Mouse (Mus musculus): ENCODE measurements around the gene Cyp2f2. TPM values are rescaled to one million over a fixed set of nuclear protein-coding genes. Genes with fewer than 3 reads are reported as not detected.

The Cyp2f2 gene
- total and polyA plus RNA-seq, 2 experiments from 2014 or later: 0.39 to 0.55 TPM

DNA sequence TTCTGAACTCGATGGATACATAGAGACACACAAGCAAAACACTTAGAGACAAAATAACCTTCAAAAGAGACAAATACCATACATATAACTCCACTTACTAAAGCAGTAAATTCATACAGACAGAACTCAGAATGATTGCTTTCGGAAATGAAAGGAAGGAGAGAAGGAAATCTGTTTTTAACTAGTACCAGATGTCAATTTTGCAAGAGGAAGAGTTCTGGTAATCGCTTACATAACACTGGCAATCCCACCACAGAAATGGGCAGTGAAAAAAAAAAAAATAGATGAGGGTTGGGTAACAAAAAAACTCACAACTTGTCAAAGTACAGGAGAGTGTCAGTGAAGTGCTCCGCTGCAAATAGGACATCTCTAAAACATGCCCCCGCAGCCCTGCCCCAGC is 14.8 kb upstream of the Cyp2f2 start:
- no peak overlapping the region for H3K4me2 ChIP-seq (ENCODE audit: low read depth, low read length, poor library complexity, severe bottlenecking)
- H3K27ac ChIP-seq (ENCODE audit: low read depth, low read length): no peak overlapping the region
- no peak overlapping the region for H3K9ac ChIP-seq (replicated peaks; ENCODE audit: low read length, poor library complexity, severe bottlenecking)
- H3K4me3 ChIP-seq (ENCODE audit: low read depth, low read length): no peak overlapping the region
- no peak for TF ChIP-seq CTCF (IDR thresholded peaks at IDR 0.05)
- DNase-seq (ENCODE audit: low spot score): no peak
- ATAC-seq (ENCODE audit: low FRiP score): no peak
- WGBS: 83% methylated on average over 5 of the region's 5 CpGs
- no peaks in the 10 kb centered on the region for H3K36me3 ChIP-seq (ENCODE audit: insufficient read depth, low read length)
- H3K4me1 ChIP-seq (ENCODE audit: insufficient read depth, low read length): no peaks in the 10 kb centered on the region
- no peaks in the 10 kb centered on the region for H3K27me3 ChIP-seq (ENCODE audit: insufficient read depth, low read length)
- H3K9me3 ChIP-seq (ENCODE audit: low read length): no peaks in the 10 kb centered on the region

GRCm38 (mm10) chr7:27110327-27110726 is 9.4 kb upstream of the Cyp2f2 start:
- ATAC-seq (ENCODE audit: low FRiP score): no peak
- Histone ChIP-seq H3K9me3 (ENCODE audit: low read length) (no peaks in the 10 kb centered on the region), H3K27ac (ENCODE audit: low read depth, low read length) (no peak overlapping the region), H3K36me3 (ENCODE audit: insufficient read depth, low read length) (no peaks in the 10 kb centered on the region), H3K9ac (replicated peaks; ENCODE audit: low read length, poor library complexity, severe bottlenecking) (no peak overlapping the region), H3K27me3 (ENCODE audit: insufficient read depth, low read length) (no peaks in the 10 kb centered on the region), H3K4me2 (ENCODE audit: low read depth, low read length, poor library complexity, severe bottlenecking) (no peak overlapping the region), H3K4me1 (ENCODE audit: insufficient read depth, low read length) (no peaks in the 10 kb centered on the region), H3K4me3 (ENCODE audit: low read depth, low read length) (no peak overlapping the region)
- no peak for TF ChIP-seq CTCF (IDR thresholded peaks at IDR 0.05)
- no peak for DNase-seq (ENCODE audit: low spot score)

DNA sequence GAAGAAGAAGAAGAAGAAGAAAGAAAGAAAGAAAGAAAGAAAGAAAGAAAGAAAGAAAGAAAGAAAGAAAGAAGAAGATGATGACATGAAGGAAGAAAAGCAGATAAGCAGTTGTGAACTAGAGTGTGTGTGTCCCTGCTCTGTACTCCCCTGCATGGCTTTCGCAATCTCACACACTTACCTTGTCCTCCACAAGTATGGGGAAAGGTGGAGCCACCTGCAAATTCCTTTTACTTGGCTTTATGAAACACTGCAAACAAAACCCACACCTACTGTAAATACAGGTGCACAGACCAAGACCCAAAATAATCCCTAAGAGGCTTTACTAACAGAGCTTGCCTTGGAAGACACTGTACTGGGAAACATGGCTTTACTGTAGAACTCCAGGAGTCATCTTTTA is 8.7 kb upstream of the Cyp2f2 start:
- H3K36me3 ChIP-seq (ENCODE audit: insufficient read depth, low read length): no peaks in the 10 kb centered on the region
- TF ChIP-seq CTCF (IDR thresholded peaks at IDR 0.05): no peak
- H3K4me1 ChIP-seq (ENCODE audit: insufficient read depth, low read length): no peaks in the 10 kb centered on the region
- no peak overlapping the region for H3K27ac ChIP-seq (ENCODE audit: low read depth, low read length)
- no peak overlapping the region for H3K9ac ChIP-seq (replicated peaks; ENCODE audit: low read length, poor library complexity, severe bottlenecking)
- DNase-seq (ENCODE audit: low spot score) (no peak), ATAC-seq (ENCODE audit: low FRiP score) (no peak)
- no peak overlapping the region for H3K4me3 ChIP-seq (ENCODE audit: low read depth, low read length)
- no peaks in the 10 kb centered on the region for H3K27me3 ChIP-seq (ENCODE audit: insufficient read depth, low read length)
- WGBS: 92% methylated on average over 1 of the region's 1 CpGs
- H3K4me2 ChIP-seq (ENCODE audit: low read depth, low read length, poor library complexity, severe bottlenecking): no peak overlapping the region
- no peaks in the 10 kb centered on the region for H3K9me3 ChIP-seq (ENCODE audit: low read length)

GRCm38 (mm10) chr7:27111987-27112386 is 7.7 kb upstream of the Cyp2f2 start:
- Histone ChIP-seq H3K9me3 (ENCODE audit: low read length) (no peaks in the 10 kb centered on the region), H3K36me3 (ENCODE audit: insufficient read depth, low read length) (no peaks in the 10 kb centered on the region), H3K9ac (replicated peaks; ENCODE audit: low read length, poor library complexity, severe bottlenecking) (no peak overlapping the region), H3K27me3 (ENCODE audit: insufficient read depth, low read length) (no peaks in the 10 kb centered on the region), H3K4me2 (ENCODE audit: low read depth, low read length, poor library complexity, severe bottlenecking) (no peak overlapping the region), H3K4me1 (ENCODE audit: insufficient read depth, low read length) (no peaks in the 10 kb centered on the region), H3K4me3 (ENCODE audit: low read depth, low read length) (no peak overlapping the region), H3K27ac (ENCODE audit: low read depth, low read length) (no peak overlapping the region)
- no peak for TF ChIP-seq CTCF (IDR thresholded peaks at IDR 0.05)
- ATAC-seq (ENCODE audit: low FRiP score) (no peak), DNase-seq (ENCODE audit: low spot score) (no peak)
- 70% methylated on average over 3 of the region's 3 CpGs for whole genome bisulfite sequencing

DNA sequence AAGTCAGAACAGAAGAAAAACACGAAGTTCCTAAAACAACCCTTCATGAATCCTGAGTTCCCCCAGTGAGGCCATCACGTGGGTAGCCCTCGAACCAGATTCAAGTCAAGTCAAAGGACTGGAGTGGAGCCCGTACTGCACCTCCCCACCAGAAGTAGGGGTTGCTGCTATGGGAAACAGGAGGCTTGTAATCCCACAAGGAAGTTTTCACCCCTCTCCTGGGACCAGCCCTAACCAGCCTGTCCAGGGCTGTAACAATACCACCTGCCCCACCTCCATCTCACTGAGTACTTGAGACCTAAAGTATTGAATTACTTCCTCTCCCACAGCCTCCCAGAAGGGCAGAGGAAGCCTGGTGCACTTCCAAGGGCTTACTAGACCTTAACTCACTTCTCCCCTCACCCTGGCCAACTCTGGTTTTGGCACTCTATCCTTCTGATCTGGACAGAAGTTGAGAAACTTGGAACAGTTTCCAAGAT is 1.6 kb upstream of the Cyp2f2 start:
- H3K4me2 ChIP-seq (ENCODE audit: low read depth, low read length, poor library complexity, severe bottlenecking): no peak overlapping the region
- H3K27me3 ChIP-seq (ENCODE audit: insufficient read depth, low read length): no peaks in the 10 kb centered on the region
- H3K36me3 ChIP-seq (ENCODE audit: insufficient read depth, low read length): no peaks in the 10 kb centered on the region
- WGBS: 75% methylated on average over 4 of the region's 4 CpGs
- no peak overlapping the region for H3K4me3 ChIP-seq (ENCODE audit: low read depth, low read length)
- TF ChIP-seq CTCF (IDR thresholded peaks at IDR 0.05): no peak
- H3K9me3 ChIP-seq (ENCODE audit: low read length): no peaks in the 10 kb centered on the region
- H3K9ac ChIP-seq (replicated peaks; ENCODE audit: low read length, poor library complexity, severe bottlenecking): no peak overlapping the region
- H3K4me1 ChIP-seq (ENCODE audit: insufficient read depth, low read length): no peaks in the 10 kb centered on the region
- no peak for ATAC-seq (ENCODE audit: low FRiP score)
- H3K27ac ChIP-seq (ENCODE audit: low read depth, low read length): no peak overlapping the region
- DNase-seq (ENCODE audit: low spot score): no peak

DNA sequence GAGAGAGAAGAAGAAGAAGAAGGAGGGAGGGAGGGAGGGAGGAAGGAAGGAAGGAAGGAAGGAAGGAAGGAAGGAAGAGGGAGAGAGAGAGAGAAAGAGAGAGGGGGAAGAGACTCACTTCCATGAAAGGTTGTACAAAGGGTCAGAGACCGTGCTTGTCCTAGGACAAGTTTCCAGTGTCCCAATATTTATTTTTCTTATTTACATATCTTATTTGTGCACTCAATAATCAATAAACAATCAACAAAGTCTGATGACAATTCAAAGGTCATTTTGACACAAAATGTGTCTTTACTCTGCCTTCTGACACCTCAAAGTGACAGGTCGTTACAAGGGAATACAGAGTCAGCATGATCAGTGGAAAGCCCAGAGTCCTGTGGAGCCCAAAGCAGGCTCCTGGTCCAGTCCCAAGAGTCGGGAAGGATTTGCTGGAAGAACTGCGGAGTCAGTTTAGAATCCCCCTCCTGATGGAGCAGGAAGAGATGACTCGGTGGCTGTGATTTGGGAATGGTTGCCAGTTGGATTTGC is 4.7 kb downstream of the Cyp2f2 start:
- Histone ChIP-seq H3K27me3 (ENCODE audit: insufficient read depth, low read length) (no peaks in the 10 kb centered on the region), H3K9ac (replicated peaks; ENCODE audit: low read length, poor library complexity, severe bottlenecking) (no peak overlapping the region), H3K27ac (ENCODE audit: low read depth, low read length) (no peak overlapping the region), H3K4me2 (ENCODE audit: low read depth, low read length, poor library complexity, severe bottlenecking) (no peak overlapping the region), H3K4me3 (ENCODE audit: low read depth, low read length) (no peak overlapping the region), H3K4me1 (ENCODE audit: insufficient read depth, low read length) (no peaks in the 10 kb centered on the region), H3K9me3 (ENCODE audit: low read length) (no peaks in the 10 kb centered on the region), H3K36me3 (ENCODE audit: insufficient read depth, low read length) (no peaks in the 10 kb centered on the region)
- DNase-seq (ENCODE audit: low spot score) (no peak), ATAC-seq (ENCODE audit: low FRiP score) (no peak)
- no peak for TF ChIP-seq CTCF (IDR thresholded peaks at IDR 0.05)
- WGBS: 77% methylated on average over 5 of the region's 5 CpGs

All from midbrain, postnatal 0 days (tissue).